Mouse (Mus musculus) left cerebral cortex, adult 9 months (tissue): Measurements from ENCODE around the gene Ube2j2.

ENCODE experiments used
- DNase-seq, 2 experiments: peaks; one replicate each; pipeline ENCODE4 v3.0.0; 2022; ENCODE audit warnings: low spot score in 2 of 2

Gene Ube2j2

DNA sequence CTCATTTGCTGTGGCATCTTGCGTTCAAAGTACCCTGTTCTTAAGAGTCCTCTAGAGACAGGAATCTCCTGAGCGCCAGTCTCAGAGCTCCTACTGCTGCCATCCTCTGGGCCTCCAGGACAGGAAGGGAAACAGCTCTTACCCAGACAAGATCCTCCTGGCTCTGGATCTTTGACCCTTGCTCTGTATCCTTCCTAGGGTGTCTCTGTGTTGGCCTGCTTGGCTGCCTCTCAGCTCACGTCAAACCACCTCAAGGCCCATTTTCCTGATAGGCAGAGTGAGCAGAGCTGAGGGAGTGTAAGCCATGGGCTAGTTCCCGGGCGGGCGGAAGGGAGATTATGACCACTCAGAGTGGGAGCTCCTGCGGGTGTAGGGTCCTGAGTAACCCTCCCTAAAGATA lies 19.5 kb downstream of the Ube2j2 start:
- DNase-seq, result no peak

DNA sequence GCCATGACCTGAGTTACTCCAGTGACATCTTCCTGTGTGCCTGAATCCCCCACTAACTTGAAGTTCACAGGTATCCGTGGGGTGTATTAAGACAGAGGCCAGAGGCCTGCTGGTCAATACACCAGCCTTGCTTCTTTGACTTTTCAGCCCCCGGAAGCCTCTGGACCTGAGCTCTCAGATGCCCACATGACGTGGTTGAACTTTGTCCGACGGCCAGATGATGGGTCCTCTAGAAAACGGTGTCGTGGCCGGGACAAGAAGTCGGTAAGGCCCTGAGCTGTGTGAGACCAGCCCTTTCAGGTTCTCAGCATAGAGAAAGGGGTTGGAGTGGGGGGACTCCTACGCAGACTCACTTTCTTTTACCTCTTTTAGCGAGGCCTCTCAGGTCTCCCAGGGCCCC lies 20.8 kb downstream of the Ube2j2 start:
- no peak for DNase-seq

- DNase-seq, result no peak
Measured at GRCm38 (mm10) chr4:155969043-155969653, 25.5 kb downstream of the Ube2j2 start.

DNA sequence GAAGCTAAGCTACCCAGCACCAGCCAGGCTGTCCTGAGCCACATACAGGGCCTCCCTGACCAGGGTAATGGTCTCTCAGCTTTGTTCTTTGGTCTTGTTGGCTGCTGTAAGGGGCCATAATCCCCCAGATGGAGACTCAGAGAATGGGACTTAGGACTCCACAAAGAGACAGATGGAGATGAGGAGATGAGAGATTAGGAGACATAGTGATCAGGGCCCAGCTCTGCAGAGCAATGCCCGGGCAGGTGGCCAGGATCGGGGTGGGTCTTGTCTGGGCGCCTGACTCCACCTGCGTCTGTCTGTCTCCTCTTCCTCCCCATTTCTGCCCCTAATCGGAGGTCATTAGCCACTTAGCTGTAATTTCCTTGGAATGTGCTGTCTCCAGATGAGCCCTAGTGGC lies 26.7 kb downstream of the Ube2j2 start:
- DNase-seq, result no peak

DNA sequence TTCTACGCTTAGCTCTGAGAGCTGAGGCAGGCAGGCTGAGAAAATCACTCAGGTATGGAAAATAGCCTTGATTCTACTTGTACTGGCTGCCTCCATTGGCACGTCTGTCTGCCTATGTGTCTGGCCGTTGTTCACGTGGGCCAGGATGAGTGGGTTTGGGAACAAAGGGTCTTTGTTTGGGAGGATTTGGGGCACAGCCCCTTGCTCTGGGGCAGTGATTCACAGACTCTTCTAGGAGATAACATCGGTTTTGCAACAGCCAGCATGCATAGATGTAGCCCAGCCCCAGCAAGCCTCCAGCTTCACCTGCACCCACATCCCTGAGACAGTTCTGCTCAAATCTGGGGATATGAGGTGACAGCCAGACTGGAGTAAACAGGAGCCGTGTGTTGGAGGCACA lies 29.0 kb downstream of the Ube2j2 start:
- DNase-seq, result no peak

- no peak for DNase-seq
Measured at GRCm38 (mm10) chr4:155973239-155973638, 29.6 kb downstream of the Ube2j2 start.

DNA sequence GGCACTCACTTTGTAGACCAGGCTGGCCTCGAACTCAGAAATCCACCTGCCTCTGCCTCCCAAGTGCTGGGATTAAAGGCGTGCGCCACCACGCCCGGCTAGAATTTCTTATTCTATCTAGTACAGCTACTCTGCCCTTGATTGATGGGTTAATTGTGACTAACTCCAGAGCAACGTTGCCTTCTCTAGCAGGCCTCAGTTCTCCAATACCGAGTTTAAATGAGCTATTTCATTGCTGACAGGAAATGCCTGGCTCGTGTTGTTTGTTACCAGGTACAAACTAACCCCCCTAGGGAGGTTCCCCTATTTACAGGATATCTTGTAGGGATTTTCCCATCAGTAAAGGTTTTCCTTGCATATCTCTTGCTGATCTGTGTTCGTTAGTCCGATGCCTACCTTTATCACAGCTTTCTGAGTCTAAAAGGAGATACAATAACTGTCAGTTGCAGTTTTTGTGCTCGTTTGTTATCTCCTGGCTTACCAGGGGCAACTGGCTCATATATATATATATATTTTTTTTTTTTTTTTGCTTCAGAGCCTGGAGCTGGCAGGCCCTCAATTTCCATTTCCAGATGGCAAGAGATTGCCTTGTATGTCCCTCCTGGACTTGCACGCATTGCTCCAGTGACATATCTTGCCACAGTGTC lies 37.9 kb downstream of the Ube2j2 start:
- DNase-seq, result no peak

DNA sequence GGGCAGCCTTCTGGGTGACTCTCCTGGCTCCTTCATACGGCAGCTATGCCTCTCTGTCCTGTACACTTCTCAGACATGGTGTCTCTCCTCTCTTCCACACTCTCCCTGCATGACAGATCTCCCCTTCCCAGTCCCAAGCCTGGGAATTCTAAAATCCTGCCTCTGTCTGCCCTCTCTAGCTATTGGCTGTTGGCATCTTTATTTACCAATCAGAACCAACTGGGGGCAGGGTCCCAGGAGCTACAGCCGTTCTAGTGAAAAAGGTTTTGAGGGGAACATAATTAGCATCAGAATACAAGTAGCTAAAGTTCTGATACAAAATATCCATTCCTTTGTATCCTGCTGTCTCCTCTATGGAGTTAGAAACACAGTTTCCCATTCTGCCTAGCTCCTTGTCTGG lies 40.2 kb downstream of the Ube2j2 start:
- DNase-seq, result no peak

DNA sequence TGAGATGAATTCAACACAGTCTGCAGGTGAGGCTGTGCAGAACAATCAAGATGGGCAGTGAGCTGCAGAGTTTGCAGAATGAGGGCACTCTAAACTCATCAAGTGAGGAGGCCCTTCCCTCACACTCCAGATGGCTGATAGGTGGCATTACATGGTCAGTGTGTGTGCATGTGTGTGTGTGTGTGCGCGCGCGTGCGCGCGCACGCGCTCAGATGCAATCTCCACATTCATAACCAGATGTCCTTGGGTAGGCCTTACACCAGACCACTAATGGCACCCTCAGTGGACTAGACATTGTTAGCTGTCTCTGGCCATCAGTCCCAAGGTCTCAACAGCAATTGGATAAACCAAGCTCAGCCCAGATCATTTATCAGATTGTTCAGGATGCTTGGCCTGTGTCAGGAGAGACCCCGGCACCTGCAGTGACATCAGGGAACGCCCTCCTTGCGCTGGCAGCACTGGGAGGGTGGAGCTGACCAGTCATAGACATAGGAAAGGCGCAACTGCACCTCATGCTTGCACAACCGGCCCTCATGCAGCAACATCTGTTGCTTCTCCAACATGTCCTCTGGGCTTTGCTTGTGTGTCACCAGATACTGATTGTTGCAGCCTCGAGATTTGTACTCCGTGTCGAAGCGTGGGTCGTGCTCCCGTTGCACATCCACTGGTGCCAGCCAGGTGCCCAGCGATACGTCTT lies 47.7 kb downstream of the Ube2j2 start:
- DNase-seq, result no peak

GRCm38 (mm10) chr4:155991908-155992230 lies 48.2 kb downstream of the Ube2j2 start:
- DNase-seq, result no peak

- DNase-seq, result peak; percentile 76 to 88
Measured at GRCm38 (mm10) chr4:155992241-155992905, 48.7 kb downstream of the Ube2j2 start, which contains the start of the genes B3galt6 and Sdf4. B3galt6 (minus strand) TSS chr4:155992649. Sdf4 (plus strand) TSS chr4:155992872.

GRCm38 (mm10) chr4:155992906-155993547 lies 49.4 kb downstream of the Ube2j2 start:
- peak; percentile 94 to 98 for DNase-seq

DNA sequence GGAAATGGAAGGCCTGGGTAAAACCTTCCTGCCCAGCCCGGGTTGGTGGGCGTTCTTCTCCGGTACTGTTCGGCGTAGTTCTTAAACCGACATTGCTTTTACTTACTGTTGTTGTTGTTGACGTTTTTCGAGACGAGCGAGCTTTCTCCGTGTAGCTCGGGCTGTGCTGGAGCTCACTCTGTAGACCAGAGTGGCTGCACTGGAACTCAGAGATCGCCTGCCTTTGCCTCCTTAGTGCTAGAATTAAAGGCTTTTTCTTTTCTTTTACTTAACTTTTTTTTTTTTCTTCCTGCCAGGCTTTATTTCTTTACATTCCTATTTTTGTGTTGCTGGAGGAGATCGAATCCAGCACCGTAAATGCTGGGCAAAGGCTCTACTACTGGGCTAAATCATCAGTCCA lies 50.0 kb downstream of the Ube2j2 start:
- DNase-seq, result no peak

- no peak for DNase-seq
Measured at GRCm38 (mm10) chr4:156004109-156004508, 60.5 kb downstream of the Ube2j2 start.

GRCm38 (mm10) chr4:156008369-156008768 lies 64.7 kb downstream of the Ube2j2 start:
- no peak for DNase-seq
